Mouse (Mus musculus) v-Abl transformed pro-B cells (cell line): ENCODE results near the gene Grb7.

Experiments
- in situ Hi-C, 2 experiments: fragments of 400-800 bp; cut with MboI; formaldehyde crosslinking; loops; one replicate each; pipeline ENCODE4 v1.15.1; 2025; ENCODE audit not compliant: unreplicated experiment in 2 of 2

Gene Grb7

DNA sequence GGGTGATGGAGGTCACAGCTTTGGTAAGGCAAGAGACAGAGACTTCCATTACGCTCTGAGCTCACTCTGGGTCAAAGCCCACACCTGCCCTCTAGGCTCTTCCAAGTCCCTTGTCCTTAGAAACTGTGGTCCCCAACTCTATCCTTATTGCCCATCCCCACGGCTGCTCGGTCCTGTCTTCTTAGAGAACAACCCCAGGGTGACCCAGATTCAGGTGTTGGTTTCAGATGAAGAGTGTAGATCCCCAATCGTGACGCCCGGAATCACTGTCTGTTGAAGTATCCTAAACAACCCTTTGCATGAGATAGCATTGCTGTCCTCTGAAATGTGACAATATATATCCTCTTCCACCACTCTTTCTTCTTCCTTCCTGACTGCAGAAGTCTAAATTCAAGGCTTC lies 16.1 kb downstream of the Grb7 start:
- in situ Hi-C loops: loop anchor here (5.0 to 10.0 kb wide), 3 partner anchors 35 to 90 kb away; partner anchors contain the start of gene Zpbp2 (in 1 of the 2)

- in situ Hi-C loops: loop anchor here (5.0 to 10.0 kb wide), 3 partner anchors 33 to 88 kb away; partner anchors contain the start of gene Zpbp2 (in 1 of the 2)
These were observed 17.7 kb downstream of the Grb7 start for GRCm38 (mm10) chr11:98463911-98464310.

DNA sequence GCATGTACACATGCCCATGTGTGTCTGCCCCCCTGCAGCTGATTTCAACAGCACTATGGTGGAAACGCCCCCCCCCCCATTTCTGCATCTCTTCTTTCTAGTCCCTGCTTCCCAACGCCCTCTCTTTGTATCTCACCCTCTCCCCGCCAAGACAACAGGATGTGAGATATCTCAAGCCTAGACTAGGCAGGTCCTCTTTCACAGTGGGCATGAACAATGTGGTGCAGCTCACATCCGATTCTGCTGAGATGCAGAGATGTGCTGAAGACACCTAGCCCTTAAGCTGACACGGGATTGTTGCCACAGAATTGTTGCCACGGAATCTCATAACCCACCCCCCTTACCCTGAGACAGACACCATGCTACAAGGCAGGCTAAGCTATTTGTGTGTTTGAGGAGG lies 18.3 kb downstream of the Grb7 start:
- in situ Hi-C loops: loop anchor here (5.0 to 10.0 kb wide), 3 partner anchors 33 to 88 kb away; partner anchors contain the start of gene Zpbp2 (in 1 of the 2)

DNA sequence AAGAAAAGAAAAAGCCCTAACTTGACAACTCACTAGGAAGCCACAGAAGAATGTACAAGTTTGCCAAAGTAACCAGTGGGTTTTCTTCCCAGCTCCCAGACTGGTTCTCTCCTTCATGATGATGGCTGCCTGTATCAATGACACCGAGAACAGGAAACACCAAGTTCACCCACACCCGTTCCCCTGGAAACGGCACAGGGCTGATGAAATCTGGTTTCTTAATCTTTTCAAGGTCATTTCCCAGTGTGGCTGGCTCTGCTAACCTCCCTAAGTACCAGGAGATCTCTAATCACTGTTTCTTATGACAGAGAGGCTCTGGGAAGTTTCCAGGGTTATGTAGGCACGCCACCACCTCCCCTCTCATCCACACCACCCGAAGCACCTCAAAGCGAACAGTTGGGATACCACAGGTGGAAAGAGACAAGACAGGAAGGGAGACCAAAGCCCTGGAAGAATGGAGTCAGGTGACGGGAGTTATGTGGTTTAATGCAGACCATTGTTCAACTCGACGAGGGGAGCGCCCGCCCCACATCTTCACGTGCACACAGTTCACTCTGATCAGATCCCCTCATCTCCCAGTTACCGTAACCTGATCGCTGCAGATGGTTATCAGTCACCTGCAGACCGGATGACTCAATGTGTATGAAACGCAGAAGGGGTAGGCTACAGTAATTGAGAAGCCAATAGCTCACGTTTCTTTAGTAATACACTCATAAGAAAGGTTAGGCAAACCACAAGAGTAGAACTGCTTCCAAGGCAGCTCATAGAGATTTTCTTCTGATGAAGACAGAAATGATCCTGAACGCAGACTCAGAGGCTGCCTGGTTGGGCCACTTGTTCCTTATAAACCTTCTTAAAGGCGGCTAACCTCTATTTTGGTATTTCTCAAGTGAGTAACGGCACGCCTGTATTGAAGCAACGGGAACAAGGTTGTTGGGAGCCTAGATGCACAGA lies 23.8 kb downstream of the Grb7 start:
- in situ Hi-C loops: loop anchor here in 1 of 2 experiments (10.0 kb wide), 1 partner anchor 65 kb away; no protein-coding TSS in a partner anchor

GRCm38 (mm10) chr11:98470795-98471194 lies 24.6 kb downstream of the Grb7 start:
- in situ Hi-C loops: no loop called here

DNA sequence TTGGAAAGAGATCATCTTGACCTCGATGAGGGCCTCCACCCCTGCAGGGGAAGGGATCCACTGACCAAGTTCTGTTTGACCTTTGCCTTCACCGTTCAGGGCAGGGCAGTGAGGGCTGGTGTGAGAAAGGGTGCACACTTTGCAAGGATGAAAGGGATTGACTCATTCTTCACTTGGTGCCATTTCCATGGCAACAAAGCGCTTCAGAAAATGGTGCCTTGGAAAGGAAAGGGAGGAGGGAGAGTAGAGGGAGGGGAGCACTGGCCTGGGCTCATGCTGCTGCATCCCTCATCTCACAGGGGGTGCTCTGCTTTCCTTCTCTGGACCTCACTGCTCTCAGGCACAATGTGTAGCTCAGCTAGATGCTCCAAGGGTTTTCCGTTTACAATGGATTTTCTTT lies 26.5 kb downstream of the Grb7 start:
- in situ Hi-C loops: no loop called here

DNA sequence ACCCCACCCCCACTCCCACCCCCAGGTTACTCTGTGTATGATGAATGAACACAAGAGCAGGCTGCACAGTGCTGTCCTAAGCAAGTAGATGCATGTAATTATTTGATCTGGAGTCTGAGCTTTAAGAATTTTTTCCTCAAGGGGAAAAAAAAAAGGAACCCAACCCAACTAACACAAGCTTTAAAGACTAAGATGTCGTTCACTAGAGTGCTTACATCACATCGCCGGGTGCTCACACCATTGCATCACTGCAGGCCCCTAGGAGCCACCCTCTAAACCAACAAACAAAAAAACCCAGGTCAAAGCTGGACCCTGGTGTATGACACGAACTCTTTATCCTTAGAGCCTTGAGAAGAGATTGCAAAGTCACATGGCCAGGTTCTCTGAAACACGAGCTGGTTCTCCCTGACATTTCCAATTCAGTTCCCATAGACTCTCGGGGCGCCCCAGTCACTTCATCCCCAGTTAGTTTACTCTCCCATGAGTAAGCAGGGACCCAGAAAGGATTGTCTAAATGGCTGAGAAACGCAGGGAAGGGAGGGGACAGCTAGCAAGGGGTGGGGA lies 27.8 kb downstream of the Grb7 start:
- in situ Hi-C loops: no loop called here

DNA sequence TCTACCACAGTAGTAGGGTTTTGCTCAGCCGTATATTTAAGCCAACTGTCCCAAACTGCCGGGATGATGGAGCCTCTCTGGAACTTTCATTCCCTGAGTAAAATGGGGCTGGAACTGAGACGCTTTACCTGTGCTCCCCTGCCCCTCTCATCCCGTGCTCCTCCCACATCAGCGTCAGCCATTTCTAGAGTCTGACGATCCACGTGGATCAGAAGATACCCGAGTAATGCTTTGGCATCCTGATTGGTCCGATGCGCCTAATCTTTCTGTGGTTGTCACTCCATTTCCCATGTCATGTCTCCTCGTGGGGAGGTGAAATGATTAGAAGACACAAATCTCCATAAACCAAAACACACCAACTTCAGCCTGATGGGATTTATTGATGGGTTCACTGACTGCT lies 28.8 kb downstream of the Grb7 start:
- in situ Hi-C loops: no loop called here

- in situ Hi-C loops: no loop called here
These were observed 29.6 kb downstream of the Grb7 start for GRCm38 (mm10) chr11:98475630-98476433.

GRCm38 (mm10) chr11:98476434-98476807 lies 30.2 kb downstream of the Grb7 start:
- in situ Hi-C loops: no loop called here

GRCm38 (mm10) chr11:98477011-98477701 lies 31.0 kb downstream of the Grb7 start:
- in situ Hi-C loops: no loop called here

DNA sequence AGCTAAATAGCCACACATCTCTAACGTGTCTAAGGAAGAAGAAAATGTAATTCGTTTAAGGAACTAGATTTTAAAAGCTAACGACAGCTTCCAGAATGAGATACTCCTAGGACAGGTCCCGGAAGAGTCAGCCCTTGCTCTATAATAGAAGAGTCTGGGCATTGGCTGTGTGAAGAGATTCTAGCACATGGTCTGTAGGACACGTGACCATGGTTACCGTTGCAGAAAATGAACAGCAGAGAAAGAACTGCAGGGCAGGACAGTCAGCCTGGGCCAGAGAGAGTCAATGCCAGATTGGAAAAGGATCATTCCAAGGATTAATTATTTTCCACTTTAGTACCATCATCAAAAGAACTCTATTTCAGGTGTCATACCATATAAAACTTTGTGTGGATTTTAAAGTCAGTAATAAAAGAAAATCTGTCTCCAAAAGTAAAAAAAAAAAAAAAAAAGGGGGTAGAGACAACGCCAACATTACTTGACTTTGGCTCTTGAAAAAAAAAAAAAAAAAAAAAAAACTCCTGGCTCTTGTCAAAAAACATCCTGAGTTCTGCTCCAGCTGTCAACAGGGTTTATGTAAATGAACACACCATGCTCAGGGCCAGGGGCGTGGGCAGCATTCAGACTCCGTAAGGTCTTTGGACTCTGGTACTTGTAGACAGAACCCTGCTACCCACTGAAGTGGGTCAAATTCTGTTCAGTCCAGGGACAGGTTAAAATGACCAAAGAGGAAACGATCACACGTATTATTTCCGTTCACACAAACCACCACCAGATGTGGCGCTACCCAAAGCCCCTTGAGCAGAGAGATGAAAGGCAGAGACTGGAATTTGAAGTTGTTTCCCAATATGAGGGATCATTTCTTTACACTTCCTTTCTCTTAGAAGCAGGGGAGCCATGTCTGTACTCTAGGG lies 33.1 kb downstream of the Grb7 start:
- in situ Hi-C loops: no loop called here

- in situ Hi-C loops: no loop called here
These were observed 33.8 kb downstream of the Grb7 start for GRCm38 (mm10) chr11:98479940-98480497.

DNA sequence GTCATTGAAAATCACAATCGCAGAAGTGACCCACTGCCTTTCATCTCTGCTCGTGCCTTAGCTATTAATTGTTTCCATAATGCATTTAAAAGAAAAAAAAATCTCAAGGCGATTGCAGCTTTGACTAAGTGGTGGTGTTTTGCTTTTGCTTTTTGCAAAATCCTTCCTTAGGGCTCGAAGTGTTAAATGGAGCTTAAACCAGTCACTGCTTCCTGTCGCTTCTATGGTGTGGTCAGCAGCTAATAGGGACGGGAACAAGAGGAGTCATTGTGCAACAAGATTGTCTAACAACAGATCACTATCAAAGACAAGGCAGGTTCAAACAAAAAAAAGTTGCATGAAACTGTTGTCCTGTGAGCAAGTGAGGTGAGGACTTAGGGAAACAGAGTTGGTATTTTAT lies 35.0 kb downstream of the Grb7 start:
- in situ Hi-C loops: no loop called here

- in situ Hi-C loops: no loop called here
These were observed 35.9 kb downstream of the Grb7 start for GRCm38 (mm10) chr11:98482067-98482466.

GRCm38 (mm10) chr11:98485749-98486148 lies 39.6 kb downstream of the Grb7 start:
- in situ Hi-C loops: no loop called here

DNA sequence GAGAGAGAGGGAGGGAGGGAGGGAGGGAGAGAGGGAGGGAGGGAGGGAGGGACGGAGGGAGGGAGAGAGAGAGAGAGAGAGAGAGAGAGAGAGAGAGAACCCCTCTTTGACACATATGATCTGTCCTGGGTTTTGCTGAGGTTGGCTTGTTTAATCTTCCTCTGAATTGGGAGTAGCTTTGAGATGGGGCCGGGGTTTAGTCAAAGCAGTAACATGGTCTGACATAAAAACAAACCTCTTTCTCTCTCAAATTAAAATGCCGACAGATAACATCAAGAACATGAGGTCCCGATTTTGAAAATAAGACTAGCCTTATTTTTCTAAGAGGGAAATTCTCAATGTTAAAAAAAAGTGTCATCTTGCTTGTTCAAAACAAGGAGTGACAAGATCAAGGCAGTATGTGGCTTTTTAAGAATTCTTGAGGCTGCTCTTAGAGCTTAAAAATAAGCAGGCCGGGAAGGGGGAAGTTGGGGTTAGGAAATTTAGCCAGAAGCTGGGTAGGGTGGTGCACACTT lies 41.4 kb downstream of the Grb7 start:
- in situ Hi-C loops: no loop called here

DNA sequence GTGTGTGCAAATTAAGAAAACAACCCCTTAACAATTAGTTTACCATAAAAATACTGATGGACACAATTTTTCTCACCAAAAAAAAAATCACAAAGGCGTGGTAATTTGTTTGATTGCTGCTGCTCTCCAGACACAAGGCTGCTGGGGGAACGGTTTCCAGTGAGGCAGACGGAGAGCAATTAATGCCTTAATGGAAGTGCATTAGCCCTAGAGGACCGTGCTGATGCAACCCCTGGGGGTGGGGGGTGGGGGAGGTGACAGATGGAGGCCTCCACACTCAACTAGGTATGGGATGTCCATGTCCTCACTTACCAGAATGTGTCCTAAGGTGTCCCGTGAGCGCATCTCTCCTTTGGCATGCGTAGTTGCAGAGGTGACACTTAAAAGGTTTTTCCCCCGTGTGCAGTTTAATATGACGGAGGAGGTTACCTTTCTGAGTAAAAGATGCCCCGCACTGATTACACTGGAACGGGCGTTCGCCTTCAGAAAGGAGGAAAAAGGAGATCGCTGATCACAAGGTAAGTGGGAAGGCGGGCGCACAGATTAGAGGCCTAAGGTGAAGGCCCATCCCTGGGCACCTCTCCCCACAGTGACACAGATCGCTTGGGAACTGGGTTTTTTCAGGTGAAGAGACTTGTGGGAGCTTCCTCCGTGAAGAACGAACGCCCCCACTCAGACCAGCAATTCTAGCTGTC lies 42.5 kb downstream of the Grb7 start:
- in situ Hi-C loops: no loop called here
